In the genomic region with DNA sequence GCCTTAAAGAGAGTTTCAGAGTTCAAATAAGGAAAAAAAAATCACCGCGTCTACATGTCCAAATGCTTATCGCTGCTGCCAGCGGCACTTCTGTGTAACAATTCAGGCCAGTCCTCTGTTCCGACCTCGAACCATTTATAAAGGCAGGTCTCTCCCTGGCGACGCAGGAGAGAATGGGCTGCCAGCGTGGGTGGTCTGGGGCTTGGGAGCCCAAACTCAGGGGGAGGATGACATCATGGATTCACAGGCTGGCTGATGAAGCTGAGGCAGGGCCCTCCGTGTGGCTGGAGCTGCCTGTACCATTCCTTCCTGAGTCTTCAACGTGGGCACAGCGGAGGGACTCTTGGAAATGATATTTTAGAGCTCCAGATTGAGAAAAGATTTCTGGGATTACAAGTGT, we compare ENCODE assay signal across 8 mouse cellular contexts.
DNase-seq lines count a peak whose midpoint lies in the region; ATAC-seq and TF ChIP-seq lines count a peak whose summit lies in the region.

No protein-coding gene starts in this region.

- H3K4me3 ChIP-seq in intestine, embryonic 14.5 days (ENCODE audit: low read depth, low read length), result no peak overlapping the region
- no peak overlapping the region for H3K4me3 ChIP-seq in intestine, postnatal 0 days (ENCODE audit: low read depth, low read length)
- H3K4me3 ChIP-seq in stomach, embryonic 16.5 days (replicated peaks; ENCODE audit: low read length), result no peak overlapping the region

- no peak for TF ChIP-seq CTCF in intestine, postnatal 0 days (IDR thresholded peaks at IDR 0.05; ENCODE audit: low read depth)

- no peaks in the 10 kb centered on the region for H3K36me3 ChIP-seq in intestine, embryonic 14.5 days (ENCODE audit: control insufficient read depth, insufficient read depth, low read length)
- no peaks in the 10 kb centered on the region for H3K36me3 ChIP-seq in intestine, postnatal 0 days (ENCODE audit: control insufficient read depth, insufficient read depth)
- H3K36me3 ChIP-seq in stomach, embryonic 16.5 days (ENCODE audit: control insufficient read depth, insufficient read depth, low read length), result no peaks in the 10 kb centered on the region

- 19% methylated on average over 12 of the region's 12 CpGs for WGBS in intestine, embryonic 14.5 days
- 41% methylated on average over 12 of the region's 12 CpGs for WGBS in intestine, postnatal 0 days
- 20% methylated on average over 12 of the region's 12 CpGs for WGBS in stomach, embryonic 16.5 days

- no peak for DNase-seq in intestine, embryonic 14.5 days (ENCODE audit: low spot score)
- DNase-seq in embryo, embryonic 9.5 days (ENCODE audit: extremely low spot score), result peak; percentile 79
- peak; percentile 9 for DNase-seq in heart, postnatal 25 days (ENCODE audit: low spot score)
- DNase-seq in lung, postnatal 4 days, result peak; percentile 22 to 53
- no peak for DNase-seq in natural killer cell, adult 2 months (ENCODE audit: low spot score in 2 of 2)
- DNase-seq in urinary bladder, adult 2 months (ENCODE audit: low spot score), result no peak

- H3K4me1 ChIP-seq in intestine, embryonic 14.5 days (replicated peaks; ENCODE audit: control insufficient read depth, insufficient read depth, low read length), result peaks cover 7% of the 10 kb centered on the region; the same call in 1 of the 2 replicates
- H3K4me1 ChIP-seq in intestine, postnatal 0 days (replicated peaks; ENCODE audit: control insufficient read depth, insufficient read depth, low read length), result no peaks in the 10 kb centered on the region
- H3K4me1 ChIP-seq in stomach, embryonic 16.5 days (ENCODE audit: control insufficient read depth, insufficient read depth, low read length), result peaks cover 10% of the 10 kb centered on the region; the same call in 1 of the 2 replicates

- peak overlapping the region; percentile 40 for H3K27ac ChIP-seq in intestine, embryonic 14.5 days (ENCODE audit: low read depth)
- H3K27ac ChIP-seq in intestine, postnatal 0 days (ENCODE audit: low read depth, low read length), result no peak overlapping the region
- H3K27ac ChIP-seq in stomach, embryonic 16.5 days (ENCODE audit: low read length), result peak overlapping the region; percentile 64

- no peaks in the 10 kb centered on the region for H3K9me3 ChIP-seq in intestine, embryonic 14.5 days (ENCODE audit: control insufficient read depth, low read length)
- H3K9me3 ChIP-seq in intestine, postnatal 0 days (ENCODE audit: control insufficient read depth), result no peaks in the 10 kb centered on the region
- H3K9me3 ChIP-seq in stomach, embryonic 16.5 days (replicated peaks; ENCODE audit: control insufficient read depth, low read length), result no peaks in the 10 kb centered on the region

- H3K27me3 ChIP-seq in intestine, embryonic 14.5 days (replicated peaks; ENCODE audit: control insufficient read depth, insufficient read depth, low read length), result no peaks in the 10 kb centered on the region
- H3K27me3 ChIP-seq in intestine, postnatal 0 days (replicated peaks; ENCODE audit: control insufficient read depth, insufficient read depth, low read length), result no peaks in the 10 kb centered on the region
- H3K27me3 ChIP-seq in stomach, embryonic 16.5 days (ENCODE audit: control insufficient read depth, insufficient read depth, low read length), result no peaks in the 10 kb centered on the region

- intact Hi-C loops in heart, postnatal 25 days (cut with DNase I), result no loop called here

- ATAC-seq in intestine, embryonic 14.5 days (replicated peaks; ENCODE audit: low FRiP score, low TSS enrichment, low read depth), result no peak
- no peak for ATAC-seq in intestine, postnatal 0 days
- peak; percentile 81; the same call in 1 of the 2 replicates for ATAC-seq in stomach, embryonic 16.5 days (ENCODE audit: insufficient read depth, low FRiP score)

- no peak overlapping the region for H3K9ac ChIP-seq in intestine, embryonic 14.5 days (ENCODE audit: low read length)
- H3K9ac ChIP-seq in intestine, postnatal 0 days (ENCODE audit: low read depth, low read length), result no peak overlapping the region
- H3K9ac ChIP-seq in stomach, embryonic 16.5 days (ENCODE audit: low read length), result peak overlapping the region; percentile 37; the same call in 1 of the 2 replicates

- H3K4me2 ChIP-seq in intestine, embryonic 14.5 days (ENCODE audit: low read length), result peak overlapping the region; percentile 31; the same call in 1 of the 2 replicates
- no peak overlapping the region for H3K4me2 ChIP-seq in intestine, postnatal 0 days (replicated peaks; ENCODE audit: low read depth)
- H3K4me2 ChIP-seq in stomach, embryonic 16.5 days (ENCODE audit: low read depth, low read length), result 0 out of 2 replicates have a peak overlapping the region, but pooled peaks have one; percentile 6

Comparison
In these comparisons a context has a peak if more than half of its experiments do, and no peak if none do; other contexts are left out.
1. DNase-seq: peak in embryo, embryonic 9.5 days (single experiment), heart, postnatal 25 days (single experiment) and lung, postnatal 4 days (2 of 2); none in intestine, embryonic 14.5 days (single experiment), natural killer cell, adult 2 months (0 of 2) and urinary bladder, adult 2 months (single experiment).